Mouse (Mus musculus) right cerebral cortex, adult 2 months (tissue): ENCODE data around the gene Homer3.

Source experiments
- DNase-seq, 2 experiments: peaks; one replicate each; pipeline ENCODE4 v3.0.0; 2021 to 2022; ENCODE audit warnings: low spot score in 2 of 2

Gene Homer3

GRCm38 (mm10) chr8:70284421-70284820 is 1.8 kb downstream of the Homer3 start:
- DNase-seq: no peak

- DNase-seq: no peak
These were observed 2.7 kb downstream of the Homer3 start for GRCm38 (mm10) chr8:70285304-70285703.

GRCm38 (mm10) chr8:70286737-70287136 is 4.1 kb downstream of the Homer3 start:
- DNase-seq: no peak

- DNase-seq: no peak
These were observed 11.4 kb downstream of the Homer3 start for GRCm38 (mm10) chr8:70293988-70294405.

- no peak for DNase-seq
These were observed 18.3 kb downstream of the Homer3 start for GRCm38 (mm10) chr8:70300881-70301280.

- DNase-seq: peak; percentile 97 to 98
These were observed 19.8 kb downstream of the Homer3 start, which contains the start of the genes Ddx49 and Cope for GRCm38 (mm10) chr8:70302358-70302890. TSS of gene Ddx49 (minus strand) at chr8:70302489. TSS of gene Cope (plus strand) at chr8:70302518.

GRCm38 (mm10) chr8:70302901-70303300 is 20.3 kb downstream of the Homer3 start:
- no peak for DNase-seq

GRCm38 (mm10) chr8:70309311-70309710 is 26.7 kb downstream of the Homer3 start:
- DNase-seq: no peak

- DNase-seq: no peak
These were observed 30.8 kb downstream of the Homer3 start for GRCm38 (mm10) chr8:70313399-70313798.

- peak; percentile 80 to 89 for DNase-seq
These were observed 33.2 kb downstream of the Homer3 start, which contains the start of gene Cers1 for GRCm38 (mm10) chr8:70315624-70316510. TSS of gene Cers1 (plus strand) at chr8:70315775.

- DNase-seq: peak; percentile 87 to 89
These were observed 34.2 kb downstream of the Homer3 start for GRCm38 (mm10) chr8:70316511-70317504.

GRCm38 (mm10) chr8:70317872-70318271 is 35.2 kb downstream of the Homer3 start:
- no peak for DNase-seq

GRCm38 (mm10) chr8:70323716-70324115 is 41.1 kb downstream of the Homer3 start:
- no peak for DNase-seq

- no peak for DNase-seq
These were observed 44.9 kb downstream of the Homer3 start for GRCm38 (mm10) chr8:70327512-70327911.

- DNase-seq: no peak
These were observed 46.7 kb downstream of the Homer3 start, which contains the start of gene Gdf1 for GRCm38 (mm10) chr8:70329124-70329834. TSS of gene Gdf1 (plus strand) at chr8:70329817.

GRCm38 (mm10) chr8:70329835-70330740 is 47.5 kb downstream of the Homer3 start:
- no peak for DNase-seq

- peak; percentile 64 to 74 for DNase-seq
These were observed 48.2 kb downstream of the Homer3 start for GRCm38 (mm10) chr8:70330741-70331364.

GRCm38 (mm10) chr8:70331526-70331925 is 48.9 kb downstream of the Homer3 start:
- DNase-seq: no peak
